Mouse (Mus musculus): ENCODE measurements at regions not wholly inside any gene's neighbourhood (a gene's known extent, or its start where the extent isn't known, plus 50 kb on each side); places are given as distances from the start of the nearest gene placed in this dataset.

DNA sequence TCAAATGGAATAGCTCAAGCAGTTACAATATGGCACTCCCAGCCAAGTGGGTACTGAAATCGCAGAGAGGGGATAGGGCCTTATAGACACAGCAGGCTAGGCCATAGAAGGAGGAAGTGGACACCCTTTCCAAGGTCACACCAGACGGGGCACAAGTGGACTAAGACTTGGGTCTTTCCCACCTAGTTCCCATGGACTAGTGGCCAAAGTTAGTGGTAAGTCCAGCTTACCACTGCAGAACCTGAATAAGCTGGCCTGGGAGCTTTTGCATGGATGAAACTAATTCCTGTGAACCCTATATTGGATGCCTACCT, 216.8 kb upstream of the Spdye4c start:
- DNase-seq (ENCODE audit: low spot score) (no peak), ATAC-seq (ENCODE audit: insufficient read depth, low read depth) (no peak)
- Histone ChIP-seq H3K4me3 (ENCODE audit: low read depth, low read length) (no peak overlapping the region), H3K36me3 (replicated peaks; ENCODE audit: control insufficient read depth, insufficient read depth, low read length) (no peaks in the 10 kb centered on the region), H3K4me1 (ENCODE audit: control insufficient read depth, insufficient read depth) (peaks cover 17% of the 10 kb centered on the region; the same call in 1 of the 2 replicates), H3K27me3 (ENCODE audit: control insufficient read depth, insufficient read depth, low read length) (no peaks in the 10 kb centered on the region), H3K4me2 (ENCODE audit: low read depth, low read length) (no peak overlapping the region), H3K9ac (replicated peaks; ENCODE audit: low read depth, low read length) (no peak overlapping the region), H3K9me3 (replicated peaks; ENCODE audit: control insufficient read depth, low read length) (no peaks in the 10 kb centered on the region), H3K27ac (ENCODE audit: low read depth) (0 out of 2 replicates have a peak overlapping the region, but pooled peaks have one; percentile 47)
- 87% methylated on average over 2 of the region's 2 CpGs for WGBS
- TF ChIP-seq EP300 (IDR thresholded peaks at IDR 0.05; ENCODE audit: low read depth) (no peak), CTCF (IDR thresholded peaks at IDR 0.05; ENCODE audit: low read depth) (no peak)

DNA sequence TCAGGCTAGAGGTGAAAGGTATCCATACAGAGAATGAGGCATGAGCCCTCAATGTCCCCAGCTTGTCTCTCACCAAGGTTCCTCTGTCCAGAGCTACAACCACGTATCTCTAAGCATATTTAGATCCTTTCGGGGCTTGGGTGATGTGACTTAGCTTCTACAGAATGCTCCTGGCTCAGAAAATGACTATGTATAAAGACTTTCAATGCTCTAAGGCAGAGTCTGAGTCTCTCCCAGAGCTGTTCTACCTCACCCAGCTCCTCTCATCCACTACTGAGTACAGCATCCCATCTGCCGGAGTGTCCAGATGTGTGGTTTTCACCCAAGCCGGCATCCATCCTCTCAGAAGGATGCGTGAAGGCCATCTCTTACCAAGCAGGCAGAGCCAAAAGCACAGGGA, 216.1 kb upstream of the Spdye4c start:
- DNase-seq (ENCODE audit: low spot score), result no peak
- 93% methylated on average over 5 of the region's 5 CpGs for WGBS

DNA sequence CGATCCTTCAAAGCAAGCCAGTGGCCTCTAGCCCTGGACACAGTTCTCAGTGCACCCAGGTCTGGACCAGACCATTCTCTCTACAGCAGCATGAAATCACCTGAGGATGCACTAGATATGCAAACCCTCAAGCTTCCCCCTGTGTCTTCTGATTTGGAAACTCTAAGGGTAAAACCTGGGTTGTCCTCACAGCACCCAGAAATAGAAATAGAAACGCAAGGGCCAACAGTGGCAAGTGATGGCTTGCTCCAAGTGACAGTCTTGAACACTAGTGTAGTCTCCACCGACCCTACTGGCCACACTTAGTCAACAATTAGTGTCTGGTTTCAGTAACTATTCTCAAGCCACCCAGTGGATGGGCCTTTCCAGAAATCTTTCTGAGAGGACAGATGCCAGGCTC, 215.2 kb upstream of the Spdye4c start:
- no peak overlapping the region for H3K4me2 ChIP-seq (ENCODE audit: low read depth, low read length)
- H3K9me3 ChIP-seq (replicated peaks; ENCODE audit: control insufficient read depth, low read length), result no peaks in the 10 kb centered on the region
- H3K27ac ChIP-seq (ENCODE audit: low read depth), result no peak overlapping the region
- ATAC-seq (ENCODE audit: insufficient read depth, low read depth) (no peak), DNase-seq (ENCODE audit: low spot score) (no peak)
- no peak overlapping the region for H3K9ac ChIP-seq (replicated peaks; ENCODE audit: low read depth, low read length)
- peaks cover 18% of the 10 kb centered on the region; the same call in 1 of the 2 replicates for H3K4me1 ChIP-seq (ENCODE audit: control insufficient read depth, insufficient read depth)
- TF ChIP-seq EP300 (IDR thresholded peaks at IDR 0.05; ENCODE audit: low read depth), result no peak
- H3K4me3 ChIP-seq (ENCODE audit: low read depth, low read length), result no peak overlapping the region
- WGBS, result 88% methylated on average over 3 of the region's 3 CpGs
- H3K27me3 ChIP-seq (ENCODE audit: control insufficient read depth, insufficient read depth, low read length), result no peaks in the 10 kb centered on the region
- H3K36me3 ChIP-seq (replicated peaks; ENCODE audit: control insufficient read depth, insufficient read depth, low read length), result no peaks in the 10 kb centered on the region

More for the DNA sequence above, 216.1 kb upstream of the Spdye4c start:
- H3K4me1 ChIP-seq (ENCODE audit: control insufficient read depth, insufficient read depth), result peaks cover 17% of the 10 kb centered on the region; the same call in 1 of the 2 replicates
- H3K27ac ChIP-seq (ENCODE audit: low read depth), result no peak overlapping the region
- H3K4me2 ChIP-seq (ENCODE audit: low read depth, low read length), result no peak overlapping the region
- TF ChIP-seq CTCF (IDR thresholded peaks at IDR 0.05; ENCODE audit: low read depth) (no peak), EP300 (IDR thresholded peaks at IDR 0.05; ENCODE audit: low read depth) (no peak)
- no peak overlapping the region for H3K9ac ChIP-seq (replicated peaks; ENCODE audit: low read depth, low read length)
- H3K36me3 ChIP-seq (replicated peaks; ENCODE audit: control insufficient read depth, insufficient read depth, low read length), result no peaks in the 10 kb centered on the region
- ATAC-seq (ENCODE audit: insufficient read depth, low read depth), result no peak
- no peaks in the 10 kb centered on the region for H3K9me3 ChIP-seq (replicated peaks; ENCODE audit: control insufficient read depth, low read length)
- no peak overlapping the region for H3K4me3 ChIP-seq (ENCODE audit: low read depth, low read length)
- H3K27me3 ChIP-seq (ENCODE audit: control insufficient read depth, insufficient read depth, low read length), result no peaks in the 10 kb centered on the region

DNA sequence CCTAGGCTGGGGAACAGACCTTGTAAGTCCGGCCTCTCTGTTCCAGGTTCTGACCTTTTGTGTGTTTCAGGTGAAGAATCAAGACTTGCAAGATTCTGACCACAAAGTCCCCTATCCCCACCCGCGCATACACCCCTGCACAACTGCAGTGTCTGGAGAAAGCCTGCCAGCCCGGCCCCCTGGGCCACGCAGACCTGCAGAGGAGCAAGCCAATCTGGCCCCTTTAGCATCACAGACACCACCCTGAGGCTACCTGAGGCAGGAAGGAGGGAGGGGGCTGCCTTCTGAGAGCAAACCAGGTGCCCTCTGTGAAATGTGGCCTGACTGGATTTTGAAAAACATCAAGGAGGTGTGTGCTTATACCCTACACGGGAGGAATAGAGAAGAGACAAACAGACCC, 213.8 kb upstream of the Spdye4c start:
- TF ChIP-seq CTCF (IDR thresholded peaks at IDR 0.05; ENCODE audit: low read depth), result no peak
- no peak for TF ChIP-seq EP300 (IDR thresholded peaks at IDR 0.05; ENCODE audit: low read depth)
- no peak for DNase-seq (ENCODE audit: low spot score)
- H3K4me3 ChIP-seq (ENCODE audit: low read depth, low read length), result no peak overlapping the region
- no peak overlapping the region for H3K4me2 ChIP-seq (ENCODE audit: low read depth, low read length)
- no peaks in the 10 kb centered on the region for H3K36me3 ChIP-seq (replicated peaks; ENCODE audit: control insufficient read depth, insufficient read depth, low read length)
- H3K9me3 ChIP-seq (replicated peaks; ENCODE audit: control insufficient read depth, low read length), result no peaks in the 10 kb centered on the region
- H3K4me1 ChIP-seq (ENCODE audit: control insufficient read depth, insufficient read depth), result peaks cover 16% of the 10 kb centered on the region
- no peak for ATAC-seq (ENCODE audit: insufficient read depth, low read depth)
- no peak overlapping the region for H3K27ac ChIP-seq (ENCODE audit: low read depth)
- no peaks in the 10 kb centered on the region for H3K27me3 ChIP-seq (ENCODE audit: control insufficient read depth, insufficient read depth, low read length)
- WGBS, result 88% methylated on average over 6 of the region's 6 CpGs
- H3K9ac ChIP-seq (replicated peaks; ENCODE audit: low read depth, low read length), result no peak overlapping the region

DNA sequence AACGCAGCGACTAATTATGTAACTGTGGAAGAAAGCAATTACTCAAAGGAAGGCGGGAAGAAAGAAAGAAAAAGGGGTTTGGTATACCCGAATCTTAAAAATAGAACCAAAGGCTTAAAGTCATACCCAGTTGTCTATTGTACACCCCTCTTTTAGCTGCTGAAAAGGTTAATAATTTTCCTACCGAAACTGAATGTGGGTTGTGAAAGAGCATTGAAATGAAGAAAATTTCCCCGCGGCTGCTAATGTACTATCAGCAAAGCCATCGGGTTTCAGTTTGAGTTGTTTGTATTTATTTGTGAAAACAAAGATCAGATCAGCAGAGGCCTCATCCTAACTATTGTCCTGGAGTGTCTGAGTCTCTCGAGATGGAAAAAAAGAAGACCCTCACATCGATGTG, 213.3 kb upstream of the Spdye4c start:
- no peak for DNase-seq (ENCODE audit: low spot score)
- no peak for TF ChIP-seq EP300 (IDR thresholded peaks at IDR 0.05; ENCODE audit: low read depth)
- no peak for TF ChIP-seq CTCF (IDR thresholded peaks at IDR 0.05; ENCODE audit: low read depth)
- Histone ChIP-seq H3K27ac (ENCODE audit: low read depth) (no peak overlapping the region), H3K9ac (replicated peaks; ENCODE audit: low read depth, low read length) (no peak overlapping the region), H3K4me3 (ENCODE audit: low read depth, low read length) (no peak overlapping the region), H3K4me1 (ENCODE audit: control insufficient read depth, insufficient read depth) (peaks cover 19% of the 10 kb centered on the region), H3K4me2 (ENCODE audit: low read depth, low read length) (no peak overlapping the region), H3K27me3 (ENCODE audit: control insufficient read depth, insufficient read depth, low read length) (no peaks in the 10 kb centered on the region), H3K9me3 (replicated peaks; ENCODE audit: control insufficient read depth, low read length) (no peaks in the 10 kb centered on the region), H3K36me3 (replicated peaks; ENCODE audit: control insufficient read depth, insufficient read depth, low read length) (no peaks in the 10 kb centered on the region)
- no peak for ATAC-seq (ENCODE audit: insufficient read depth, low read depth)
- 83% methylated on average over 10 of the region's 10 CpGs for WGBS

DNA sequence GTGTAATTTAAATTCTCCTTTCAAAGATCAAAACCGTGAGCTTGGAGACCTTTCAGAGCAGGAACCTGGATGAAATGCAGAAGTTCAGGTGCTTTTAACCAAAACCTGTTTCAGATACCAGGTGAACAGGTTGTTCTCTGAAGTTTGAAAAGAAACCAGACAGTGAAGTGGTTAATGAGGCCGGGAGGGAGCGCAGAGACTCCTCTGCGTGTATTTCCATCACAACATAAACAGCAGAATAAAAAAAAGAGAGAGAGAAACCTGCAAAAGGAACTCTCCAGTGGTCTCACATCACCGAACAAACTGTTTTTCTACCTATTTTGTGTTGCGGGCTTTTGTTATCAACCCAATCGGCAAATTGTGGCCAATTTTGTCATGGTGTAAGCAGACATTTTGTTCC, 212.6 kb upstream of the Spdye4c start:
- no peak overlapping the region for H3K27ac ChIP-seq (ENCODE audit: low read depth)
- H3K4me1 ChIP-seq (ENCODE audit: control insufficient read depth, insufficient read depth), result peaks cover 16% of the 10 kb centered on the region
- WGBS, result 94% methylated on average over 7 of the region's 7 CpGs
- H3K9ac ChIP-seq (replicated peaks; ENCODE audit: low read depth, low read length), result no peak overlapping the region
- TF ChIP-seq CTCF (IDR thresholded peaks at IDR 0.05; ENCODE audit: low read depth), result no peak
- TF ChIP-seq EP300 (IDR thresholded peaks at IDR 0.05; ENCODE audit: low read depth), result no peak
- no peaks in the 10 kb centered on the region for H3K9me3 ChIP-seq (replicated peaks; ENCODE audit: control insufficient read depth, low read length)
- H3K4me2 ChIP-seq (ENCODE audit: low read depth, low read length), result no peak overlapping the region
- H3K36me3 ChIP-seq (replicated peaks; ENCODE audit: control insufficient read depth, insufficient read depth, low read length), result no peaks in the 10 kb centered on the region
- DNase-seq (ENCODE audit: low spot score) (no peak), ATAC-seq (ENCODE audit: insufficient read depth, low read depth) (no peak)
- H3K4me3 ChIP-seq (ENCODE audit: low read depth, low read length), result no peak overlapping the region
- no peaks in the 10 kb centered on the region for H3K27me3 ChIP-seq (ENCODE audit: control insufficient read depth, insufficient read depth, low read length)
